Mouse (Mus musculus) heart, adult 2 months (tissue): ENCODE measurements around the gene Atg10.

ENCODE experiments used
- CTCF ChIP-seq: fragments of 200-600 bp; IDR thresholded peaks from 2 replicates; pipeline ENCODE4 v1.8.1; 2022; ENCODE audit warnings: antibody characterized with exemption, mild to moderate bottlenecking, moderate library complexity
- POLR2A ChIP-seq: fragments of 200-500 bp; IDR thresholded peaks from 2 replicates; pipeline ENCODE4 v1.6.1; 2011; ENCODE audit warnings: mild to moderate bottlenecking, low read depth, low read length, control low read depth; ENCODE audit not compliant: insufficient read depth

DNA sequence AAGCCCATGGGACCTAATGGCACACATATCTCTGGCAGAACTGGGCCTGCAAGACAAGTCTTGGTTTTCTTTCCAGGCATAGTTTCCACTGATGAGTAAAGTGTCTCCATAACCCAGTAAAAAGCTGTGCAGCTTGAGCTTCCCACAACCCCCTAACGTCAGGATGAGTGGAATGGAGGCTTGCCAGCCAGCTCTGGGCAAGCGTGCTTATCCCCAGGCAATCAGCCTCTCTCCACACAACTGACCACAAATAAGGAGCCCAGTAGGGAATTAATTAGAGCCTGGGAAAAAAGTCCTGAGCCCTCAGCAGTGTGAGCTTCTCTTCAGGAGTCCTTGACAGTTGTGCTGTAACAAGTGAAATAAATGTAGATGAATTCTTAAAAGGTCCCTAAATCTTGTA is 327.7 kb downstream of the Atg10 start:
- no peak for TF ChIP-seq CTCF
- TF ChIP-seq POLR2A = no peak
